Mouse (Mus musculus): ENCODE measurements around the gene Mak. TPM values are rescaled to one million over a fixed set of nuclear protein-coding genes. Genes with fewer than 3 reads are reported as not detected.

Gene Mak
- total and polyA plus RNA-seq, 3 experiments: not detected

DNA sequence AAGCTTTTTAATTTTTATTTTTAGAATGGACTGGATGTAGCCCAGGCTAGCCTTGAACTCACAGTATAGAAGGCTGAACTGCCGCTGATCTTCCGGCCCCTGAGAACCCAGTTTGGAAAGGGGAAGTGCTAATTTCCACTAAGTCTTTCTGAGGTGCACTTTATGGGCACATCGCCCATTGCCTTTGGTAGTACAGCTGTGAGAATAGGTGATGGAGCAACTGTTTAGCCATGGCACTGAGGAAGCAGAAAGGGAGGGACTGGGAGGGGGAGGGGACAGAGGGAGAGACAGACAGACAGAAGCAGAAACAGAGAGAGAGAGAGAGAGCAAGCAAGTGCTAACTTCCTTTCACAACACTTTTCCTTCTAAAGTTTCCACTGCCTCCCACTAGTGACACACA is 5.0 kb upstream of the Mak start:
- Histone ChIP-seq H3K4me3 (ENCODE audit: control insufficient read depth in 1 of 2, insufficient read depth in 1 of 2, low read depth in 2 of 2, low read length in 2 of 2) (no peak overlapping the region), H3K27ac (ENCODE audit: control insufficient read depth, low read depth, low read length) (no peak overlapping the region), H3K79me2 (ENCODE audit: control insufficient read depth, insufficient read depth, low read length, poor library complexity) (no peaks in the 10 kb centered on the region), H3K36me3 (ENCODE audit: control insufficient read depth in 1 of 2, insufficient read depth in 2 of 2, low read length in 2 of 2) (no peaks in the 10 kb centered on the region), H3K27me3 (ENCODE audit: control insufficient read depth in 1 of 2, insufficient read depth in 2 of 2, low read length in 2 of 2) (peaks cover 0 to 4% of the 10 kb centered on the region in 2 experiments; a peak in 2 of 4 replicates), H3K9me3 (replicated peaks; ENCODE audit: insufficient read depth, low read length) (no peaks in the 10 kb centered on the region), H3K4me1 (ENCODE audit: control insufficient read depth in 1 of 2, insufficient read depth in 2 of 2, low read length in 2 of 2) (no peaks in the 10 kb centered on the region), H3K9ac (ENCODE audit: control insufficient read depth, low read depth, low read length, poor library complexity, severe bottlenecking) (no peak overlapping the region)
- peak; percentile 51 for DNase-seq (ENCODE audit: low read depth, low spot score)
- TF ChIP-seq UBTF (IDR thresholded peaks at IDR 0.05; ENCODE audit: borderline replicate concordance, insufficient read depth, low read depth, low read length) (no peak), CHD1 (IDR thresholded peaks at IDR 0.05; ENCODE audit: low read depth, low read length) (no peak), NRF1 (IDR thresholded peaks at IDR 0.05; ENCODE audit: insufficient read depth, low read depth, low read length, poor library complexity, severe bottlenecking) (no peak)

DNA sequence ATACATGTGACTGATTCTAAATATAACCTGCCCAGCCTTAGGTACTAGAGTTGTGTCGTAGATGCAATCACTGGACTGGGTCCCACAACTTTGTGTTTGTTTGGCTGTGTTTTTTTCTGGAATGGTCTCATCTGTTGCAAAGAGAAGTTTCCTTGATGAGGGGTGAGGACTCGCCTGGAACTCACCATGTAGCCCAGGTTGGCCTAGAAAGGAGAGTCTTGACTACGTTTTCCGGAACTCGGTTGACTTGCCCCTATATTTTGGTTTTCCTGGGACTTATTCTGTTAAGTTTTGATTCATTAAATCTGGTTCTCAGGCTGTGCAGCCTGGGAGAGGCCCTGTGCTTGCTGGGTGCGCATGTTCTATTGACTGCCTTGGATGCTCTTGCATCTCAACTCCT is 1.2 kb upstream of the Mak start:
- no peak overlapping the region for H3K9ac ChIP-seq (ENCODE audit: control insufficient read depth, low read depth, low read length, poor library complexity, severe bottlenecking)
- TF ChIP-seq E2F4 (IDR thresholded peaks at IDR 0.05; ENCODE audit: borderline replicate concordance, low read depth, low read length) (no peak), ETS1 (IDR thresholded peaks at IDR 0.05; ENCODE audit: low read depth, low read length) (no peak), KAT2A (conservative IDR thresholded peaks at IDR 0.05; ENCODE audit: low read depth, low read length) (no peak), NELFE (IDR thresholded peaks at IDR 0.05; ENCODE audit: low read depth, low read length) (no peak), USF1 (IDR thresholded peaks at IDR 0.05; ENCODE audit: low read depth, low read length) (no peak), HCFC1 (IDR thresholded peaks at IDR 0.05; ENCODE audit: low read depth, low read length) (no peak)
- H3K27ac ChIP-seq (ENCODE audit: control insufficient read depth, low read depth, low read length): no peak overlapping the region
- DNase-seq (ENCODE audit: low read depth, low spot score): no peak
- no peaks in the 10 kb centered on the region for H3K36me3 ChIP-seq (ENCODE audit: control insufficient read depth in 1 of 2, insufficient read depth in 2 of 2, low read length in 2 of 2)
- no peaks in the 10 kb centered on the region for H3K9me3 ChIP-seq (replicated peaks; ENCODE audit: insufficient read depth, low read length)
- no peaks in the 10 kb centered on the region for H3K79me2 ChIP-seq (ENCODE audit: control insufficient read depth, insufficient read depth, low read length, poor library complexity)
- H3K4me3 ChIP-seq (ENCODE audit: control insufficient read depth in 1 of 2, insufficient read depth in 1 of 2, low read depth in 2 of 2, low read length in 2 of 2): no peak overlapping the region
- H3K4me1 ChIP-seq (ENCODE audit: control insufficient read depth in 1 of 2, insufficient read depth in 2 of 2, low read length in 2 of 2): no peaks in the 10 kb centered on the region
- no peaks in the 10 kb centered on the region; a peak in 1 of 4 replicates for H3K27me3 ChIP-seq (ENCODE audit: control insufficient read depth in 1 of 2, insufficient read depth in 2 of 2, low read length in 2 of 2)

DNA sequence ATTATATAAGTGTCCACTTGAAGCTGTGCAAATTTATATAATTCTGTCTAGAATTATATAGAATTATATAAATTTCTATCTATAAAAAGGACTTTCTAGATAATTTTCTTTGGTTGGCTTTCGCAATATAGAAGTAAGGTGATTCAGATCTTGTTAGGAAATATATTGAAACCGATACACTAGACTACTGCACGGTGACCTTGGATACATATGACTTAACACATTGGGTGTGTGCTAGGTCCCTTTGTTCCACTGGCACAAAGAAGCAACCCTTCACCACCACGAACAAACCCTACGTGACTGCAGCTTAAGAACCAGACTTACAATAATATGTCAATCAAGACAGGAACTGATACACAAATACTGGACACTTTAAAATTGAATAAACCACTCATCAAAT is 353 bp upstream of the Mak start:
- Histone ChIP-seq H3K27ac (ENCODE audit: control insufficient read depth, low read depth, low read length) (no peak overlapping the region), H3K27me3 (ENCODE audit: control insufficient read depth in 1 of 2, insufficient read depth in 2 of 2, low read length in 2 of 2) (no peaks in the 10 kb centered on the region; a peak in 2 of 4 replicates), H3K79me2 (ENCODE audit: control insufficient read depth, insufficient read depth, low read length, poor library complexity) (no peaks in the 10 kb centered on the region), H3K36me3 (ENCODE audit: control insufficient read depth in 1 of 2, insufficient read depth in 2 of 2, low read length in 2 of 2) (no peaks in the 10 kb centered on the region), H3K9me3 (replicated peaks; ENCODE audit: insufficient read depth, low read length) (no peaks in the 10 kb centered on the region), H3K9ac (ENCODE audit: control insufficient read depth, low read depth, low read length, poor library complexity, severe bottlenecking) (no peak overlapping the region), H3K4me3 (ENCODE audit: control insufficient read depth in 1 of 2, insufficient read depth in 1 of 2, low read depth in 2 of 2, low read length in 2 of 2) (no peak overlapping the region), H3K4me1 (ENCODE audit: control insufficient read depth in 1 of 2, insufficient read depth in 2 of 2, low read length in 2 of 2) (no peaks in the 10 kb centered on the region)
- no peak for DNase-seq (ENCODE audit: low read depth, low spot score)
- TF ChIP-seq SIN3A (IDR thresholded peaks at IDR 0.05; ENCODE audit: low read length) (no peak), TBP (IDR thresholded peaks at IDR 0.05; ENCODE audit: low read depth, low read length) (no peak), EP300 (IDR thresholded peaks at IDR 0.05; ENCODE audit: low read depth in 1 of 2, low read length in 2 of 2) (no peak), CTCF (IDR thresholded peaks at IDR 0.05 in 2 of 3, conservative IDR thresholded peaks at IDR 0.05 in 1 of 3; ENCODE audit: control insufficient read depth in 1 of 3, insufficient read depth in 1 of 3, low read depth in 2 of 3, low read length in 3 of 3, poor library complexity in 1 of 3, severe bottlenecking in 1 of 3) (no peak), MAX (IDR thresholded peaks at IDR 0.05; ENCODE audit: low read length) (no peak)

Measured in MEL (cell line).